ENCODE assay signal across 16 mouse cellular contexts in the genomic region with DNA sequence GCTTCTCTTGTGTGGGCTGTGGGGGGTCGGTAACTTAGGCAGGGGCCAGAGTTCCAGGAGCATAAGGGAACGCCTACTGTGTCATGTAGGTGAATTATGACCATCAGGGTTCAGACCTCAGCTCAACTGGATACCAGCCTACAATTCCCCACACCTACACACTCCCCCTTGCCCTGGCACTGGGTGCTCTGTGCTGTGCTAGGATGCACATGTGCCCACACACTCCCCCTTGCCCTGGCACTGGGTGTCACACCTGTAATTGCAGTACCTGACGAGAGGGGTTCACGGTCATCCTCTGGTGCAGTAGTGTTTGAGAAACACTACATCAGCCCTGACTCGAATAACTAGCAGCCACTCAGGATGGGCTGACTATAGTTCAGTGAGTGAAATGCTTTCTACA.
"Had no signal": no experiment of that assay in that cellular context is flagged by ENCODE, and none has a peak within 500 bp of the region (broad histone marks: within the 10 kb centered on the region; RNA-seq: fewer than 3 reads in every experiment).

No protein-coding gene starts in this region.

- H3K9ac ChIP-seq: limb, embryonic 12.5 days; liver, embryonic 13.5 days; liver, postnatal 0 days; lung, embryonic 15.5 days; stomach, embryonic 15.5 days had no signal

- H3K4me3 ChIP-seq: limb, embryonic 12.5 days; liver, embryonic 13.5 days; lung, embryonic 15.5 days; stomach, embryonic 15.5 days had no signal

- H3K9me3 ChIP-seq: limb, embryonic 12.5 days; liver, embryonic 13.5 days; lung, embryonic 15.5 days; stomach, embryonic 15.5 days had no signal

- H3K27me3 ChIP-seq: limb, embryonic 12.5 days; liver, embryonic 13.5 days; lung, embryonic 15.5 days; stomach, embryonic 15.5 days had no signal

- H3K27ac ChIP-seq: kidney, postnatal 0 days; limb, embryonic 12.5 days; liver, embryonic 13.5 days; lung, embryonic 15.5 days; macrophage; stomach, embryonic 15.5 days had no signal

- DNase-seq: kidney, adult 11 months; kidney, adult 9 months; kidney, postnatal 36 days; liver; liver, embryonic 13.5 days; liver, postnatal 0 days; lung, postnatal 14 days; retina, postnatal 1 day; right cerebral cortex, postnatal 4 days; spleen, adult 18-20 months; thymus, postnatal 36 days had no signal

- H3K4me2 ChIP-seq: limb, embryonic 12.5 days; liver, embryonic 13.5 days; lung, embryonic 15.5 days; stomach, embryonic 15.5 days had no signal

- H3K4me1 ChIP-seq: limb, embryonic 12.5 days; stomach, embryonic 15.5 days had no signal

- H3K36me3 ChIP-seq: lung, embryonic 15.5 days; stomach, embryonic 15.5 days had no signal

- ATAC-seq: liver, postnatal 0 days had no signal
